Mouse (Mus musculus): ENCODE data around the gene Commd9. TPM values are rescaled to one million over a fixed set of nuclear protein-coding genes. Genes with fewer than 3 reads are reported as not detected.

Commd9 gene
- total RNA-seq (2021): 10 to 100 TPM; 39.1 to 39.3 TPM
- long read RNA-seq, transcript Commd9-201 (6 exons, 1,191 nt): major isoform, 75 of 92 reads
- long read RNA-seq, partial matches to known transcripts: 5 of 92 reads
- long read RNA-seq, other reads (novel, unspliced or antisense): 12 of 92 reads

DNA sequence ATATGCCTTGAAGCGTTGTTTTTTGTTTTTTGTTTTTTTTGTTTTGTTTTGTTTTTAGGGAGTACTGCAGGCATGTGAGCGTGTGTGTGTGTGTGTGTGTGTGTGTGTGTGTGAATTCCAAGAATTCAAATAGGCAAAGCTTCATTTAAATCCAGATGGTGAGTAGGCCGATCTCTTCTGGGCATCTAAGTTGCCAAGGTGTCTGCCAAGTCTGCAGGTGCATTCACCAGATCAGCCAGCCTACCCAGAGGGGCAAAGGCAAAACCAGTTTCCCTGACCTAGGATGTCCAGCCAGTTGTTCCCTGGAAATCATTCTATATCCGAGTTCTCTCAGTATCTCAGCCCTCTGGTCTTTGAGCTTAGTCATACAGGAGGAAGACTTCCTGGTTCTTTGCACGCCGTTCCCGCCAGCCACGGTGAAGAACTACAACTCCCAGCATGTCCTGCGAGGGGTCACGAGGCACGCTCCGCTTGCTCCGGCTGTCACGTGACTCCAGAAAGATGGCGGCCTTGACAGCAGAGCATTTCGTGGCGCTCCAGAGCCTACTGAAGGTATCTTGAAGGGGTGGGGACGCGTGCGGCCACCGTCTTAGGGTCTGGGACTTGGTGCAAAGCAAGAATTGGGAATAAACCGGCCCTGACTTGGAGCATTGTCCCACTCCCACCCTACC, at the start of gene Commd9:
Commd9 (plus strand) TSS at position 480 of the 671 bp plus-strand sequence.
- peak; percentile 90 to 92 for DNase-seq (ENCODE audit: low spot score in 2 of 2)

DNA sequence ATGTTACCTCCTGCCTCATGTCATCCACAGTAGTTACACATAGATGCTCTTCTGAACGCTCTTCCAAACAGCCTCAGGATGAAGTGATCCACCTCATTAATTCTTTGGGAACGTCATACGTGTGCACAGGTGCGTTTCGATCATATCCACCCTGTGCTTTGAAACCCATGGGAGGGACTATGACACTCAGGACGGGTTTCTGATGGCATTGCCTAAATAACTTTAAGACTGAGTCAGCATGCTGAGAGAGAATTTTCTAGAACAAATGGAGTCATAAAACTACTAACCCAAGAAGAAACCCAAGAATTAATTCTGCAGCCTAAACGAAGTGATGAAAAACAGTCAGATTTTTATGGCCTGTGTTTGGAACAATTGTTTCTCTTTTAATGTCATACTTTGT, 43.3 kb upstream of the Commd9 start:
- DNase-seq (ENCODE audit: low spot score in 2 of 2): no peak

DNA sequence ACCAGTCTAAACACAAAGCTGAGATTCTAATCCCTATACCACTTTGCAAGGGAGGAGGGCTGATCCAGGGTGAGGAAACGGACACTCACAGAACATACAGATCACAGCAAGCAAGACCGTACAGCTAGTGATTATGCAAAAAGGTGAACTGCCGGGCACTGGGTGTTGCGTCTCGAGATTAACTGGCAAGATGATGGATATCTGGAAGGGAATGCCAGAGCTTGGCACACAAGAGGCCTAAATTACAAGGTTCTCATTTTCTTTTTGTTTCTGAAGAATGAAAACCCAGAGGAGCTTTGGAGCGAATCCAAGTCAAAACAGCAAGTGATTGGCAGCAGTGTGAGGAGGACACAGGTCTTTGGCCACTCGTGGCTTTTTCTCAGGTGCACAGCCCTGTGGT, 31.3 kb upstream of the Commd9 start:
- DNase-seq (ENCODE audit: low spot score in 2 of 2): no peak

DNA sequence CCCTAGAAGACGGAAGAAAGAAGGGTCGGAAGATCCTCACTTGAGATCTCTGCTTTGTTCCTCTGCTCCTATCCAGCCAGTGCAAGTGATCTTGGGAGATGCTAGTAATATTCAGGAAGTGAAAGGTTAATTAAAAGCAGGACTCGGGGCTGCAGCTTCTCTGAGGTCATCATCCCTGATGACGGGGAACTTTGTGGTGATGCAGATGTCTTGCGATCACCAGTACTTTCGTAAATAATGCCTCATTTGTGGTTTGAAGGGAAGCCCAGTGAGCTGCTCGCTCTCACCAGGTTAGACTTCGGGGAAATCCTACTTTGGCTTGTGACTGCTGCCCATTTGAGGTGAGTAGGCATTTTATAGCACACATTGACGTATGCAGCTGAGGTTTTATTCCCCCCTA, 29.9 kb upstream of the Commd9 start:
- DNase-seq (ENCODE audit: low spot score in 2 of 2): no peak

DNA sequence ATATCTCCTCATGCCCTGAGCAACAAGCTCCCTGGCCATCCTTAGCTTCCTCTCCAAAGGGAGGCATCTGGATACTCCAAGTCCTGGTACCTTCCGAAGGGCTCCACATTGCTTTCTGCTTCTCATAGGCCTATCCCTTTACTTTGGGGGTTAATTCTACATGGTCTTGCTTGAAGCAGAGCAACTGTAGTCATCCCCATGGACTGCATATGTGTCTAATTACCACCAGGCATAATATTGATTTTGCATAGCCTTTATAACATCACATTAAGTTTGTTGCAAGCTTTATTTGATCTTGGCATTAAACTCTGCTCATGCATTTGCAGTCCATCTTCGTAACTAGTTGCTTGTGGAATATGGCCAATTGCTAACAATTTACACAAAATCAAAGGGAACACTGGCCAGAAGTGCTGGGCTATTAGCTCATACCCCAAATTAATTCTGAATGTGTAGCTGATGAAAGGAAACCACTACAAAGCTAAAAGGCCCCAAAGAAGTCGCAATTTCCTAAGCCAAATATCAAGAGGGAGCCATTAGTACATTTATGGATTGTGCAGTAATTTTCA, 25.0 kb upstream of the Commd9 start:
- no peak for DNase-seq (ENCODE audit: low spot score in 2 of 2)

DNA sequence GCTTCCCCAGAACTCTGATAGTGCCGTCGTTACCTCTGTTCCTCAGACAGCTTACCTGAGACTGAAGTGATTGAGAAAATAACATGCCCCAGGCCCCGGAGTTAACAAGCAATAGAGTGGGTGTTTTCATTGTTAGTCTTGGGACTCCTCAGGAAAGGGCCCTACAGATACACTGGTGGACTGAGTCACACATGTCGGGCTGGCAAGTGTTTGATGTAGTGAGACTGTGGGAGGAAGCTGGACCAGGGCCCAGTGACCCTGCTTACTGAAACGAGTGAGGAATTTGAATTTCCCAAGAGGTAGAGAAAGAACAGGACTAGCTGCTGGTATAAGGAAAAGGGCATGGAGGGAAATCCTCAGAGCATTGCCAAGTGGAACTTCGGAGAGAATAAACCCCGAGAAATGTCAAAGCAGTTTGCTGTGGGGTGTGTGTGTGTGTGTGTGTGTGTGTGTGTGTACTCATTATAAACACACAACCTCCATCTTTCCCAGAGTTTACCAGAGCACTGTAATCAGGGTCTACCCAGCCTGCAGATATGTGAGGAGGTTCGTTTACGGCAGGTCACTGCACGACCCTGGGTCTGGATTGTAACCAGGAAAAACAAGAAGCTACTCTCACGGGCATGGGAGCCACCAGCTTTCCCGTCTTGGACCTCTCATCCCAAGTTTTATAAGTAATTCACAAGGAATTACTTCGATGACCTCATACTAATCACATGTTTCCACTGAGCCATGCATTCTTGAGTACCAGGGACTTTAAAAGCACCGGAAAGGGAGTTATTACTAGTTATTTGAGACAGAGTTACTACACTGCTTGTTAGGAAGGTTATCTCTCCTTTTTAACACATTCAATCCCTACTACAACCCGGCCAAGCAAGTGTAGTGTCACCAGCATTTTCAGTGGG, 23.6 kb upstream of the Commd9 start:
- peak; percentile 29 to 31 for DNase-seq (ENCODE audit: low spot score in 2 of 2)

DNA sequence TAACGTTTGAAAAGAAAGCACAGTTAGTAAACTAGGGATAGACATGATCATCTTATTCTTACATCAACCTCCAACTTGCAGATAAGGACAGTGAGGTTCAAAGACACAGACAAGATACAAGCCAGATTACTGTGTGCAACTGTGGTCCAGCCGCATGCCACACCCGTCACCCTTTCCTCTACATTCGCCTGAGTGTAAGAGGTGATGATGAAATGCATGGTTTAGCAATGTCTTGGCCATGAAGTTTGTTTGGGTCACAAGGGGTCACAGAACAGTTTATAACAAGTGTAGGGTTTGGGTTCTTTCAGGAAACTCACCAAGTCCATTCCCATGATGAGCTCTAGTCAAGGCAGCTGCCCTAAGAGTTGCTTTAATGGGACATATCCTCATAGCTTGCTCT, 17.4 kb upstream of the Commd9 start:
- DNase-seq (ENCODE audit: low spot score in 2 of 2): no peak

DNA sequence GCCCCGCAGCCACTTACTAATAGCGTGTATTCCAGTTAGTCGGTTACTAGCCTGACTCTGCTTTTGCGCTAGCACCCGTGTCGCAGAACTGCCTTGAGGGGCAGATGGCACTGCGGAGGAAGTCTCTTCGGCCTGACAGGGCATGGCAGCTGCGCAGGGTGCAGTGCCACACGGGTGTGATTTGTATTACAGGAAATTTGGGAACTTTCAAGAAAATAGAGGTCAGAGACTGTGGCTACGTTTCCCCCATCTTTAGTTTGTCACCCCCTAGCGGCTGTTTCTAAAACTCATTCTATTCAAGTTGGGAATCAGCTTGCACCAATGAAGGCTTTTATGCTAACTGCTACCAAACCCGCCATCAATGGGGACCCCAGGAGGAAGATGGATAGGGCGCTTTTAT, 14.9 kb upstream of the Commd9 start:
- DNase-seq (ENCODE audit: low spot score in 2 of 2): peak; percentile 46 to 62

DNA sequence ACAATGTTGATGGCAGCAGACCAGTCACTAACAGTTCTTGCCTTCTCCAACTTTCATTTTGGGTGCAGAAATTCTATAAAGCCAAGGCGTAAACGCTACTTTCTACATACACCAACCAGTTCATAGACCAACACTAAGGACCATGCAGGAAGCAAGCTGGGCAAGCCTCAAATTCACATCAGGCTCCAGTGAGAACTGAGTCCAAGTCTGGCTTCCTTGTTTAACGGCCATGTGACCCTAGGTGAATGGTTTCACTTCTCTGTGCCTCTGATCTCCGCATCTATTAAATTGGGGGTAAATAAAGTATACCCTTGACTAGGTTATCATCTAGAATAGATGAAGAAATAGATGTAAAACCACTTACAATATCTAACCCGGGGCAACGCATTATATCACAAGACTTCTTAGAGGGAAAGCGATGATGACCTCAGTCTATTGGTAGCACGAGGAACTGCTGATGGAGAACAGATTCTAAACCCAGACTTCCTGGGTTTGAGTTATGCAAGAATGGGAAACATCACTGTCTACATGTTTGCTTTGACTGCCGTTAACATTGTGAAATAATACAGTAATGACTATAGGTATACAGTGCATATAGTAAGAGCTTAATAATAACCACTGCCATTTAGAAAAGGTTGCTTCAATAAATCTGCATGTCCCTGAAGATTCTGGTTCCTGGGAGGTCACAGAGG, 4.4 kb upstream of the Commd9 start:
- DNase-seq (ENCODE audit: low spot score in 2 of 2): no peak

DNA sequence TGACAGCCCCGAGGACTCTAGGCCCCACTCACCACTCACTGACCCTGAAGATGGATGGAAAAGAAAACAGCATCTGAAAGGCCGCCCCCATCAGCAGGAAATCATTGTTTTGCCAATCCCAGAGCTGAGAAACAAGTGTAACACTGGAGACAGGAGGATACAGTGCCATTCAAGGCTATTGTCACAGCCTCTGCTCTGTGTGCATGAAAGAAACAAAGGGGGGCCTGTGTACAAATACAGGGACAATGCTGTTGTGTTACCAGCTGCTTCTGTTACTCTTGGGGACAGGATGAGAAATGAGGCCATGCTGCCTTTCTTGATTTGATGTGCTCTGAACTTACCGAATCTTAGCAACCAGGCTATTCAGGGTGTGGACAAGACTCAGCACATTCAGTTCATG, 3.0 kb upstream of the Commd9 start, which contains the start of gene Prr5l:
Prr5l (minus strand) TSS at position 30 of the 400 bp plus-strand sequence.
- DNase-seq (ENCODE audit: low spot score in 2 of 2): no peak

DNA sequence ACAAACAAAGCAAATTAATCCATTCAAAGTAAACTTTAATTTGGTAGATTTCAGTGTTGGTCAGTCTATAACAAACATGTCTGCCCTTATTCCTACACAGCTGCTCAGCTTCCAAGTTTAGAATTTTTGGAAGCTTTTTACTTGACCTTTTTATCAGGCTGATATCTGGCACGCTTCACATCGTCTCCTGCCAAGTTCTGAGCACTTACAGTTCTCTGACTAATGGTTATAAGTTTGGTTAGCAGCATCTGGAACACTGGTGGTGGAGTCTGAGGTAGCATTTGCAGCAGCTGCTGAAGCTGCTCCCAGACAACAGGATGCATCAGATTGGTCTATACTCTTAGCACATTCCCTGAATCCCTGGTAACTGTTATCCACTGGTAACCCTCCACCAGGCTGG, 1.8 kb upstream of the Commd9 start:
- DNase-seq (ENCODE audit: low spot score in 2 of 2): no peak

DNA sequence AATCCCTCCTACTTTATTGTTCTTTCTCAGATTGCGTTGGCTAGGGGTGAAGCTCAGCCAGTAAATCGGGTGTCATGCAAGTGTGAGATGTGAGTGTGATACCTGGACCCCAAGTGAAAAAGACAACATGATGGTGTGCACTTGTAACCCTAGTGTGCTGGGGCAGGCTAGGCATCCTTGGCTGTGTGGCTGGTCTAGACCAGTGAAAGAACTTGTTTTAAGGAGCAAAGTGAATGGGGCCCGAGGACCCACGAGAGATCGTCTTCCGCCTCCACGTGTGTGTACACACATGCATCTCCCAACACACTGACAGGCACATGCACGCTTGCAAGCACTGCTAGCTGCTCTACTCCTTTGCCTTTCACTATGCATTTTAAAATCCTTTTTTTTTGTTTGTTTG, 2.8 kb downstream of the Commd9 start:
- no peak for DNase-seq (ENCODE audit: low spot score in 2 of 2)

DNA sequence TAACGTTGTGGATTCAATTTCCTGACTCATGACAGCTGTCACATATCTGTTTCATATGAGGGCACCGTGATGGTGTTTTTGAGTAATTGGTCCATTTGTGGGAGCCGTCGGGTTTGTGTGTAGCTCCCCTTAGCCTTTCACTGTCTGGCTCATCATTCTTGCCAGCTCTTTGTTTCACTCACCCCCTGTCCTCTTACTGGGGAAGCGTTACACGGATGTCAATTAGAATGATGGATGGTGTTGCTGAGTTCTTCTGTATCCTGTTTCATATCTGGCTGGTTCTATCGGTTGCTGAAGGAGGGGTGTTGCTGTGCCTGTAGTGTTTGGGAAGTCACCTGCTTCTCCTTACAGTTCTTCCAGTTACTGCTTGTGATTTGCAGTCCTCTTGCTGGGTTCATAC, 5.1 kb downstream of the Commd9 start:
- no peak for DNase-seq (ENCODE audit: low spot score in 2 of 2)

DNA sequence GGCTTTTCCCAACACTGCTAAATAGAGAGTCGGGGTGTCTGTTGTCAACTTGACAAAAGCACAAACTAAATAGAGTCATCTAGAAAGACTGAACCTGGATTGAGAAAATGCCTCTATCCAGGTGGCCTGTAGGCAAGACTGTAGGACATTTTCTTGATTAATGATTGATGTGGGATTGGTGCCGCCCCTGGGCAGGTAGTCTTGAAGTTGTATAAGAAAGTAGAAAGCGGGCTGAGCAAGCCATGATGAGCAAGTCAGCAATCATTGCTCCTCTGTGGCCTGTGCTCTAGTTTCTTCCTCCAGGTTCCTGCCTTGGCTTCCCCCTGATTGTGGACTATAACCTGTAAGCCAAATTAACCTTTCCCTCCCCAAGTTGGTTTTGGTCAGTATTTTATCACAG, 8.1 kb downstream of the Commd9 start:
- no peak for DNase-seq (ENCODE audit: low spot score in 2 of 2)

DNA sequence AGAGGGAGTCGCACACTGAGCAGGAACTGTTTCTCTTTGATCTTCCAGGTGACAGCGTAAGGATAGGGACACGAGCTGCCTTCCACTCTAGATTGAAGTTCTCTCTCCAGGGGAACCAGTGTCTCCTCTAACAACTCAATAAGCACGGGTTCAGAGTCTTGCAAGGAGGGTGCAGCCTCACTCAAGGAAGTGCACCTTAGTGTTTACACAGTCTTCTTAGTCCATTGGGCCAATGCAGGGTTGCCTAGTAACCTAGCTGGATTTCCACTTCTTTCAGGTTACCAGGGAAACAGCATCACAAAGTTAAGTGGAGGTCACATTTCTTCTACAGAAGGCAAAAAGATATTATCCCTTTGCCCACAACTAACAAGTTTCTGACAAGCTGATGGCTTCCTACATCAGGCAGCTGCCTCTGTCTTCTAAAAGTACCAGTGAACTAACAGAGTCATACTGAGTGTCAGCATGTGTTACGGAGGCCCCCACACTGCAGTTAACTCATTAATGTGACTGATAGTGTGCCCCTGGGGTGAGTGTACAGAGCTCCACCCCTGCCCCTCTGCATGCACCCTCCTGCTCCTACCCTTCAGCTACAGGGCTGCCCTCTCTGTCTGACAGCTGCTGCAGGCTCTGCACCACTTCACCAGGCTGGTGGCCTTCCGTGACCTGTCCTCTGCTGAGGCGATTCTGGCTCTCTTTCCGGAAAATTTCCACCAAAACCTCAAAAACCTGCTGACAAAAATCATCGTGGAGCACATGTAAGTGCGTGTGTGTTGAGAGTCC, 10.6 kb downstream of the Commd9 start:
- DNase-seq (ENCODE audit: low spot score in 2 of 2): no peak

DNA sequence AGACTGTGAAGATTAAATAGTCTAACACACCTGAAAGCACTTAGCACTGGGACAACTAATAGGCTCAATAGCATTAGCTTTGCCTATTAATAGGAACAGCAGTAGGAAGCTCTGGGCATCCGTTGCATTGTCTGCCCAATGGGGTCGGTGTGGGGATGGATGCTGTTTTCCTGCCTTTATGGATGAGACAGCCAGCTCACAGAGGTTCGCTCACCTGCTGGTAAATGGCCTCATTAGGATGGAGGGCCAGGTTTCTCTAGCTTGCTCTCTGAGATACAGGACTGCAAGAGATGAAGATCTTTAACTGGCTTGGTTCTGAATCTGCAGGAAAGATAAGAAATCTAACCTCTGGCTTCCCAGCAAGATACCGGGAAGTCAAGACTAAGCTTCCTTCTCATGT, 16.1 kb downstream of the Commd9 start:
- DNase-seq (ENCODE audit: low spot score in 2 of 2): no peak

DNA sequence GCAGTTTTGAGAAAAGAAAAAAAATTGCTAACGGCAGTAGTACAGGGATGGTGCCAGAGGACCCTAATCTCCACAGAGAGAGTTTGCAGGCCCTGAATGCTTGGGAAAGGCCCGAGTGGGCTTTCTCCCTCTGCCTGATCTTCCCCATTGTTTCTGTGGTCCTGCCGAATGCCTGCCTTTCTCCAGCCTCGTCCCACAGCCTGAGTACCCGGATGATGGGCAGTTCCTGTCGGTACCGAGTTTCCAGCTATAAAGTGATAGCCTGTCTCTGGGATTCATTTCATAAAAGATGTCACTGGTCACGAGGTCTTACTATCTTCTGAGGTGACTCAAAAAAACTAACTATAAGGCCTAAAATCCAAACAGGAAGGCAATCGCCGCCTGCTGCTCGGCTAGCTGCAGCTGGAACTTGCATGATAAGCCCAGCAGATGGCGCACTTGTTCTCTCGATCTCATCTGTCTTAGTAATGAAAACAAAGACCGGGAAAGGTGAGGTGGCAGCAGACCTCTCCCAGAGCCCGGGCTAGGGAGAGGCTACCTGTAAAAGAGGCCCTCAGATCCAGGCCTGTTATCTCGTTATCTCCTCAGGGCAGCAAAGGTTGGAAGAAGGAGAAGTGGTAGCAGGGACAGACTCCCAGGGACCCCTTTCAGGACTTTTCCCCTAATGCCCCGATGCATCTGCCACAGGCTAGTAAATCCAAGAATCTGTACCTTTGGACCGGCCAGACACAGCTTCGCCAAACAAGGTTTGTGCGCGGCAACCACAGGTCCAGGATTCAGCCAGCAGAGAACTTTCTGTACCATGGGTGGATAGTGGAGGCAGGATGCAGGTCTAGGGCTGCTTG, 19.7 kb downstream of the Commd9 start:
- DNase-seq (ENCODE audit: low spot score in 2 of 2): peak; percentile 87 to 89

DNA sequence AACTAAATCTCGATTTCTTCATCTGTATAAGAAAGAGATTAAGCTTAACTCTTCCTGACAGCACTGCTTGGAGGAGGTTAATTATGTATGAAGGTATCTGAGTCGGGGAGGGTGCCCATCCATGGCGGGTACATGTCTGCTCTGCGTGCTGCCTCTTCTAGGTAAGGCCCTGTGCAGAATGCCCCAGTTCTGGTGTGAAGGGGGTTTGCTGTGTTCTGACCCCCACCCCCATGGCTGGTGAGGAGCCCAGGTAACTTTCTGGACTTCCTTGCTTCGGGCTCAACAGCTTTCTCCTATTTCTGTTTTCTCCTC, 20.3 kb downstream of the Commd9 start:
- DNase-seq (ENCODE audit: low spot score in 2 of 2): no peak

DNA sequence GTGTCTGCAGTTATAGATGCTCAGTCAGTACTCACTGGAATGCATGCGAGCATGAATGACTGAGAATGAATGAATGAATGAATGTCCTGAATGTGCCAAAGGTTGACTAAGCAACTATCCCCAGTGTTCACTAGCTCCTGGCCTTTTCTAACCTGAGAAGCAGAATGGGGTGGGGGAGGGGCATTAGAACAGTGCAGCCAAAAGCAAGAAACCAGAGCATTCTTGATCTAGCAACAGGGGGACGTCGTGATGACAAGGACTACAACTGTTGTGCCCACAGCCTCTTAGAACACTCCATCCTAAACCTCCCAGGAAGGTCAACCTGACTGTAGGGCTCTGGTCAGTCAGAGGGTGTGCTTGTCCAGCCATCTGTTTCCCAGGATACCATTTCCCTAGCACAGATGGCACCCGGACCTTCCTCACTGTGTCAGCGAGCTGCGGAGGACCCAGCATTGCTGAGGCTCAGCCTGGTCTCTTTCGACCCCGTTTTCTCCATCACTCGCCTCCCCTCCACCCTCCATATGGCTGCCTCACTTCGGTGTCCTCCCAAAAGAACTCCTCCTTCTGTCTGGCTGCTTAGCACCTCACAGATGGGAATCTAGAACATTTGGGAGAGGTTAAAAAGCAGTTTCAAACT, 21.5 kb downstream of the Commd9 start:
- DNase-seq (ENCODE audit: low spot score in 2 of 2): peak in 1 of 2 experiments; percentile 29
